Mouse (Mus musculus) kidney, postnatal 10 days (tissue): ENCODE data around the gene Gpx2.
A peak's percentile ranks its signal among the peaks of the same experiment; 100 is the strongest.

Source experiments
- DNase-seq: peaks from one replicate; pipeline ENCODE4 v3.0.0; 2021; ENCODE audit warnings: mixed read lengths

Gpx2 gene

GRCm38 (mm10) chr12:76795350-76795749 lies at the start of gene Gpx2:
Gene Gpx2 (minus strand): TSS chr12:76795554.
- DNase-seq = no peak

- no peak for DNase-seq
Measured at GRCm38 (mm10) chr12:76844346-76845061, 49.1 kb upstream of the Gpx2 start.

- DNase-seq = no peak
Measured at GRCm38 (mm10) chr12:76840081-76840480, 44.7 kb upstream of the Gpx2 start.

GRCm38 (mm10) chr12:76839298-76839697 lies 43.9 kb upstream of the Gpx2 start:
- no peak for DNase-seq

GRCm38 (mm10) chr12:76837844-76838650 lies 42.7 kb upstream of the Gpx2 start:
- DNase-seq = no peak

- peak; percentile 98 for DNase-seq
Measured at GRCm38 (mm10) chr12:76837101-76837843, 41.9 kb upstream of the Gpx2 start.

- peak; percentile 49 for DNase-seq
Measured at GRCm38 (mm10) chr12:76832704-76833103, 37.4 kb upstream of the Gpx2 start.

- DNase-seq = no peak
Measured at GRCm38 (mm10) chr12:76825283-76825682, 29.9 kb upstream of the Gpx2 start.

- DNase-seq = no peak
Measured at GRCm38 (mm10) chr12:76822651-76823041, 27.3 kb upstream of the Gpx2 start, which contains the start of gene Rab15. Gene Rab15 (minus strand): TSS chr12:76822908.

- DNase-seq = peak; percentile 55
Measured at GRCm38 (mm10) chr12:76822002-76822650, 26.8 kb upstream of the Gpx2 start.

- DNase-seq = no peak
Measured at GRCm38 (mm10) chr12:76820615-76821014, 25.3 kb upstream of the Gpx2 start.

- no peak for DNase-seq
Measured at GRCm38 (mm10) chr12:76819816-76820215, 24.5 kb upstream of the Gpx2 start.

GRCm38 (mm10) chr12:76818908-76819307 lies 23.6 kb upstream of the Gpx2 start:
- DNase-seq = no peak

- DNase-seq = peak; percentile 62
Measured at GRCm38 (mm10) chr12:76818120-76818519, 22.8 kb upstream of the Gpx2 start.

GRCm38 (mm10) chr12:76817176-76817575 lies 21.8 kb upstream of the Gpx2 start:
- no peak for DNase-seq

- no peak for DNase-seq
Measured at GRCm38 (mm10) chr12:76816720-76817119, 21.4 kb upstream of the Gpx2 start.

- no peak for DNase-seq
Measured at GRCm38 (mm10) chr12:76814120-76814519, 18.8 kb upstream of the Gpx2 start.

GRCm38 (mm10) chr12:76813543-76813942 lies 18.2 kb upstream of the Gpx2 start:
- no peak for DNase-seq

GRCm38 (mm10) chr12:76811006-76811405 lies 15.7 kb upstream of the Gpx2 start:
- DNase-seq = no peak

- DNase-seq = no peak
Measured at GRCm38 (mm10) chr12:76810491-76810890, 15.1 kb upstream of the Gpx2 start.

GRCm38 (mm10) chr12:76807796-76808195 lies 12.4 kb upstream of the Gpx2 start:
- DNase-seq = no peak

GRCm38 (mm10) chr12:76805056-76805811 lies 9.9 kb upstream of the Gpx2 start:
- no peak for DNase-seq
